Comparison of ENCODE assay signal across 20 mouse cellular contexts in genomic region chr7:25313325-25313724, GRCm38 (mm10). TPM values are rescaled to one million over a fixed set of nuclear protein-coding genes. Genes with fewer than 3 reads are reported as not detected.
DNase-seq lines count a peak whose midpoint lies in the region; ATAC-seq lines count a peak whose summit lies in the region.
"Had no signal": no experiment of that assay in that cellular context is flagged by ENCODE, and none has a peak within 500 bp of the region (broad histone marks: within the 10 kb centered on the region; RNA-seq: fewer than 3 reads in every experiment).

No protein-coding gene starts in this region.

- peaks cover 10% of the 10 kb centered on the region for H3K4me1 ChIP-seq in hindbrain, embryonic 11.5 days (replicated peaks; ENCODE audit: control insufficient read depth, insufficient read depth, low read length)
- H3K4me1 ChIP-seq in hindbrain, embryonic 12.5 days, result peaks cover 24% of the 10 kb centered on the region
- peaks cover 21% of the 10 kb centered on the region for H3K4me1 ChIP-seq in heart, embryonic 11.5 days (ENCODE audit: control insufficient read depth, insufficient read depth, low read length)

- H3K4me2 ChIP-seq in hindbrain, embryonic 11.5 days (replicated peaks; ENCODE audit: low read depth, low read length), result no peak overlapping the region
- no peak overlapping the region for H3K4me2 ChIP-seq in hindbrain, embryonic 12.5 days (replicated peaks)
- no peak overlapping the region for H3K4me2 ChIP-seq in heart, embryonic 11.5 days
- H3K4me2 ChIP-seq: embryonic facial prominence, embryonic 12.5 days; forebrain, embryonic 13.5 days; forebrain, embryonic 15.5 days had no signal

- no peak for ATAC-seq in hindbrain, embryonic 11.5 days (ENCODE audit: low FRiP score)
- ATAC-seq in hindbrain, embryonic 12.5 days (ENCODE audit: low FRiP score), result no peak
- ATAC-seq in heart, embryonic 11.5 days (replicated peaks; ENCODE audit: insufficient number of reproducible peaks, low FRiP score, low TSS enrichment), result no peak
- ATAC-seq: forebrain, embryonic 13.5 days; forebrain, embryonic 15.5 days; forebrain, postnatal 0 days had no signal

- H3K27me3 ChIP-seq in hindbrain, embryonic 11.5 days (ENCODE audit: control insufficient read depth, insufficient read depth, low read length), result peaks cover 38% of the 10 kb centered on the region
- peaks cover 54% of the 10 kb centered on the region for H3K27me3 ChIP-seq in hindbrain, embryonic 12.5 days
- peaks cover 67% of the 10 kb centered on the region for H3K27me3 ChIP-seq in heart, embryonic 11.5 days (ENCODE audit: control insufficient read depth, insufficient read depth, low read length)

- no peaks in the 10 kb centered on the region for H3K9me3 ChIP-seq in hindbrain, embryonic 11.5 days (ENCODE audit: control insufficient read depth, low read length)
- no peaks in the 10 kb centered on the region for H3K9me3 ChIP-seq in hindbrain, embryonic 12.5 days (replicated peaks)
- H3K9me3 ChIP-seq in heart, embryonic 11.5 days (replicated peaks; ENCODE audit: control insufficient read depth, low read length), result no peaks in the 10 kb centered on the region
- H3K9me3 ChIP-seq: embryonic facial prominence, embryonic 10.5 days; embryonic facial prominence, embryonic 12.5 days; forebrain, embryonic 13.5 days; forebrain, embryonic 15.5 days had no signal

- no peaks in the 10 kb centered on the region for H3K36me3 ChIP-seq in hindbrain, embryonic 11.5 days (ENCODE audit: control insufficient read depth, insufficient read depth, low read length)
- H3K36me3 ChIP-seq in hindbrain, embryonic 12.5 days, result no peaks in the 10 kb centered on the region
- H3K36me3 ChIP-seq in heart, embryonic 11.5 days (ENCODE audit: control insufficient read depth, insufficient read depth, low read length), result no peaks in the 10 kb centered on the region
- H3K36me3 ChIP-seq: embryonic facial prominence, embryonic 10.5 days; embryonic facial prominence, embryonic 12.5 days; forebrain, embryonic 15.5 days had no signal

- DNase-seq in adrenal gland, postnatal 10 days, result peak; percentile 35
- no peak for DNase-seq in adrenal gland, postnatal 25 days
- DNase-seq in hindbrain, embryonic 11.5 days (ENCODE audit: low spot score), result no peak
- DNase-seq in retina, adult 2 months (ENCODE audit: low read depth, low spot score), result peak; percentile 36
- no peak for DNase-seq in retina, postnatal 1 day
- DNase-seq: cerebellum, adult 11-12 months; cerebellum, adult 2 months; cerebellum, adult 9-10 months; cerebellum, postnatal 10 days; cerebellum, postnatal 25 days; forebrain, postnatal 0 days had no signal

- 60% methylated on average over 7 of the region's 7 CpGs for WGBS in hindbrain, embryonic 11.5 days
- 53% methylated on average over 7 of the region's 7 CpGs for WGBS in hindbrain, embryonic 12.5 days
- WGBS in heart, embryonic 11.5 days (ENCODE audit: insufficient replicate concordance), result 19% methylated on average over 7 of the region's 7 CpGs

- H3K9ac ChIP-seq in hindbrain, embryonic 11.5 days (ENCODE audit: low read depth, low read length), result no peak overlapping the region
- no peak overlapping the region for H3K9ac ChIP-seq in hindbrain, embryonic 12.5 days
- H3K9ac ChIP-seq in heart, embryonic 11.5 days (ENCODE audit: low read depth, low read length), result no peak overlapping the region
- H3K9ac ChIP-seq: embryonic facial prominence, embryonic 12.5 days; forebrain, embryonic 13.5 days; forebrain, embryonic 15.5 days; forebrain, postnatal 0 days had no signal

- no peak overlapping the region for H3K27ac ChIP-seq in hindbrain, embryonic 11.5 days (ENCODE audit: low read depth, low read length)
- H3K27ac ChIP-seq in hindbrain, embryonic 12.5 days, result no peak overlapping the region
- H3K27ac ChIP-seq in heart, embryonic 11.5 days (ENCODE audit: low read depth, low read length), result no peak overlapping the region
- H3K27ac ChIP-seq: embryonic facial prominence, embryonic 10.5 days; embryonic facial prominence, embryonic 12.5 days; forebrain, embryonic 13.5 days; forebrain, embryonic 15.5 days had no signal

- 0 out of 2 replicates have a peak overlapping the region, but pooled peaks have one; percentile 2 for H3K4me3 ChIP-seq in hindbrain, embryonic 11.5 days (ENCODE audit: low read depth, low read length)
- no peak overlapping the region for H3K4me3 ChIP-seq in hindbrain, embryonic 12.5 days
- H3K4me3 ChIP-seq in heart, embryonic 11.5 days (ENCODE audit: low read depth, low read length), result no peak overlapping the region
- H3K4me3 ChIP-seq: embryonic facial prominence, embryonic 10.5 days; embryonic facial prominence, embryonic 12.5 days; forebrain, embryonic 13.5 days; forebrain, embryonic 15.5 days had no signal

RNA-seq across cellular contexts. Expression of gene Megf8, which starts 3.6 kb away (rescaled TPM):
- 10 to 100 TPM; 31.1 to 41.0 TPM for total RNA-seq in adrenal gland, postnatal 10 days (2021)
- total RNA-seq in adrenal gland, postnatal 25 days (2021), result 56.9 and 77.1 TPM in 2 replicates
- 10.9 and 11.3 TPM in 2 replicates for polyA plus RNA-seq in hindbrain, embryonic 11.5 days (2014; fragmentation: Nextera tagmentation; extraction: Ambion mirVana)
- polyA plus RNA-seq in hindbrain, embryonic 12.5 days (2016; fragmentation: Nextera tagmentation; extraction: Ambion mirVana), result 20.9 and 23.0 TPM in 2 replicates
- polyA plus RNA-seq in heart, embryonic 11.5 days (2014; fragmentation: Nextera tagmentation; extraction: Ambion mirVana), result 6.2 and 6.9 TPM in 2 replicates

RNA-seq across cellular contexts. Expression of gene Tmem145, which starts 7.4 kb away (rescaled TPM):
- 1 to 10 TPM; 1.1 to 2.2 TPM for total RNA-seq in adrenal gland, postnatal 10 days (2021)
- 1.6 and 3.7 TPM in 2 replicates for total RNA-seq in adrenal gland, postnatal 25 days (2021)
- polyA plus RNA-seq in hindbrain, embryonic 11.5 days (2014; fragmentation: Nextera tagmentation; extraction: Ambion mirVana), result 9.9 and 10.6 TPM in 2 replicates
- polyA plus RNA-seq in hindbrain, embryonic 12.5 days (2016; fragmentation: Nextera tagmentation; extraction: Ambion mirVana), result 24.3 and 25.9 TPM in 2 replicates
- 0.17 and 0.25 TPM in 2 replicates for polyA plus RNA-seq in heart, embryonic 11.5 days (2014; fragmentation: Nextera tagmentation; extraction: Ambion mirVana)
- total RNA-seq: MEL had no signal

RNA-seq across cellular contexts. Expression of gene Prr19, which starts 12.1 kb away (rescaled TPM):
- not detected for total RNA-seq in adrenal gland, postnatal 10 days (2021)
- total RNA-seq in adrenal gland, postnatal 25 days (2021), result not detected in 2 replicates
- polyA plus RNA-seq in hindbrain, embryonic 11.5 days (2014; fragmentation: Nextera tagmentation; extraction: Ambion mirVana), result 0.86 and 1.3 TPM in 2 replicates
- polyA plus RNA-seq in hindbrain, embryonic 12.5 days (2016; fragmentation: Nextera tagmentation; extraction: Ambion mirVana), result 0.87 and 1.1 TPM in 2 replicates
- polyA plus RNA-seq in heart, embryonic 11.5 days (2014; fragmentation: Nextera tagmentation; extraction: Ambion mirVana), result 0.54 and 0.63 TPM in 2 replicates
- total RNA-seq: adrenal gland, postnatal 4 days; MEL had no signal
- polyA plus RNA-seq: C2C12 had no signal

RNA-seq across cellular contexts. Expression of gene Pafah1b3, which starts 15.5 kb away (rescaled TPM):
- 10 to 100 TPM; 38.1 to 39.7 TPM for total RNA-seq in adrenal gland, postnatal 10 days (2021)
- 31.9 and 35.8 TPM in 2 replicates for total RNA-seq in adrenal gland, postnatal 25 days (2021)
- polyA plus RNA-seq in hindbrain, embryonic 11.5 days (2014; fragmentation: Nextera tagmentation; extraction: Ambion mirVana), result 335 and 344 TPM in 2 replicates
- 391 and 405 TPM in 2 replicates for polyA plus RNA-seq in hindbrain, embryonic 12.5 days (2016; fragmentation: Nextera tagmentation; extraction: Ambion mirVana)
- polyA plus RNA-seq in heart, embryonic 11.5 days (2014; fragmentation: Nextera tagmentation; extraction: Ambion mirVana), result 141 and 158 TPM in 2 replicates

RNA-seq across cellular contexts. Expression of gene Cic, which starts 45.8 kb away (rescaled TPM):
- total RNA-seq in adrenal gland, postnatal 10 days (2021), result 100 to 1,000 TPM in 1 of 2 experiments, 10 to 100 TPM in 1; 92.7 to 116 TPM
- 134 and 146 TPM in 2 replicates for total RNA-seq in adrenal gland, postnatal 25 days (2021)
- polyA plus RNA-seq in hindbrain, embryonic 11.5 days (2014; fragmentation: Nextera tagmentation; extraction: Ambion mirVana), result 25.4 and 39.0 TPM in 2 replicates
- polyA plus RNA-seq in hindbrain, embryonic 12.5 days (2016; fragmentation: Nextera tagmentation; extraction: Ambion mirVana), result 41.1 and 42.4 TPM in 2 replicates
- 25.0 and 31.5 TPM in 2 replicates for polyA plus RNA-seq in heart, embryonic 11.5 days (2014; fragmentation: Nextera tagmentation; extraction: Ambion mirVana)

Comparison
In these comparisons a context has a peak if more than half of its experiments do, and no peak if none do; other contexts are left out.
1. DNase-seq: peak in adrenal gland, postnatal 10 days (single experiment) and retina, adult 2 months (single experiment); none in adrenal gland, postnatal 25 days (single experiment), hindbrain, embryonic 11.5 days (single experiment) and retina, postnatal 1 day (single experiment).